Mouse (Mus musculus) kidney, embryonic 15.5 days (tissue): ENCODE measurements around the gene 4930453N24Rik. TPM values are rescaled to one million over a fixed set of nuclear protein-coding genes. Genes with fewer than 3 reads are reported as not detected.

Experiments used
- ATAC-seq: fragments of 200-750 bp; cut with Nextera tagmentation; replicated peaks from 2 replicates; pipeline ENCODE4 v1.8.0; 2017; ENCODE audit warnings: moderate TSS enrichment; ENCODE audit not compliant: low FRiP score
- H3K27ac ChIP-seq: fragments of 300-500 bp; sonication (generic); 2 replicates; pipeline ENCODE4 v1.5.1; 2015; ENCODE audit warnings: mild to moderate bottlenecking, inconsistent platforms
- H3K27me3 ChIP-seq: fragments of 300-500 bp; sonication (generic); 2 replicates; pipeline ENCODE4 v1.6.1; 2015; ENCODE audit warnings: inconsistent platforms
- H3K36me3 ChIP-seq: fragments of 300-500 bp; sonication (generic); 2 replicates; pipeline ENCODE4 v1.6.1; 2015; ENCODE audit warnings: inconsistent platforms
- H3K4me1 ChIP-seq: fragments of 300-500 bp; sonication (generic); 2 replicates; pipeline ENCODE4 v1.6.1; 2015; ENCODE audit warnings: inconsistent platforms
- H3K4me2 ChIP-seq: fragments of 300-500 bp; sonication (generic); 2 replicates; pipeline ENCODE4 v1.6.1; 2015; ENCODE audit warnings: moderate library complexity, mild to moderate bottlenecking, inconsistent platforms
- H3K4me3 ChIP-seq: fragments of 300-500 bp; sonication (generic); replicated peaks from 2 replicates; pipeline ENCODE4 v1.5.1; 2015; ENCODE audit warnings: mild to moderate bottlenecking, inconsistent platforms
- H3K9ac ChIP-seq: fragments of 300-500 bp; sonication (generic); 2 replicates; pipeline ENCODE4 v1.6.1; 2015; ENCODE audit warnings: mild to moderate bottlenecking, inconsistent platforms
- H3K9me3 ChIP-seq: fragments of 300-500 bp; sonication (generic); replicated peaks from 2 replicates; pipeline ENCODE4 v1.6.1; 2016; ENCODE audit warnings: inconsistent platforms
- WGBS: fragments of 180-500 bp; shearing (Covaris S2); methylation state at CpG from one replicate; pipeline ENCODE4 v1.1.7; 2015; ENCODE audit warnings: mixed read lengths; 5-methylcytosine and 5-hydroxymethylcytosine counted together
- polyA plus RNA-seq: library from polyadenylated mRNA; unstranded; fragments of >200 nt; fragmentation: Nextera tagmentation; extraction: Ambion mirVana; gene quantifications from 2 replicates; pipeline ENCODE4 v1.2.1, GENCODE M21; 2015

Gene 4930453N24Rik
- 21.8 and 23.7 TPM in 2 replicates for polyA plus RNA-seq

- Histone ChIP-seq H3K9ac (peak within 1 kb of the TSS; percentile 87), H3K4me3 (peak within 1 kb of the TSS; percentile 86), H3K36me3 (peaks cover 13% of the 10 kb centered on the region), H3K27ac (peak within 1 kb of the TSS; percentile 88), H3K4me2 (peak within 1 kb of the TSS; percentile 56), H3K9me3 (no peaks in the 10 kb centered on the region), H3K4me1 (peaks cover 6% of the 10 kb centered on the region; the same call in 1 of the 2 replicates), H3K27me3 (no peaks in the 10 kb centered on the region)
- WGBS: 2% methylated on average over 72 of the region's 72 CpGs
- ATAC-seq: peak; percentile 97
Observed at GRCm38 (mm10) chr16:64770521-64771430, at the start of gene 4930453N24Rik. Gene 4930453N24Rik, minus strand, starts transcription at chr16:64771161.

- ATAC-seq: no peak
- WGBS: 91% methylated on average over 3 of the region's 3 CpGs
- Histone ChIP-seq H3K9me3 (no peaks in the 10 kb centered on the region), H3K27me3 (no peaks in the 10 kb centered on the region), H3K4me3 (no peak overlapping the region), H3K4me1 (no peaks in the 10 kb centered on the region), H3K4me2 (no peak overlapping the region), H3K9ac (no peak overlapping the region), H3K27ac (no peak overlapping the region), H3K36me3 (peaks cover 12% of the 10 kb centered on the region)
Observed at GRCm38 (mm10) chr16:64817094-64817765, 46.3 kb upstream of the 4930453N24Rik start.

- H3K27me3 ChIP-seq: no peaks in the 10 kb centered on the region
- H3K4me1 ChIP-seq: no peaks in the 10 kb centered on the region
- 50% methylated on average over 3 of the region's 3 CpGs for WGBS
- no peak overlapping the region for H3K4me2 ChIP-seq
- H3K4me3 ChIP-seq: no peak overlapping the region
- H3K9ac ChIP-seq: no peak overlapping the region
- H3K27ac ChIP-seq: no peak overlapping the region
- H3K9me3 ChIP-seq: 0 out of 2 replicates have a peak, but pooled peaks cover 6% of the 10 kb centered on the region
- H3K36me3 ChIP-seq: peaks cover 15% of the 10 kb centered on the region
- ATAC-seq: 0 out of 2 replicates have a peak, but pooled peaks have one; percentile 49
Observed at GRCm38 (mm10) chr16:64803041-64803440, 32.1 kb upstream of the 4930453N24Rik start.

DNA sequence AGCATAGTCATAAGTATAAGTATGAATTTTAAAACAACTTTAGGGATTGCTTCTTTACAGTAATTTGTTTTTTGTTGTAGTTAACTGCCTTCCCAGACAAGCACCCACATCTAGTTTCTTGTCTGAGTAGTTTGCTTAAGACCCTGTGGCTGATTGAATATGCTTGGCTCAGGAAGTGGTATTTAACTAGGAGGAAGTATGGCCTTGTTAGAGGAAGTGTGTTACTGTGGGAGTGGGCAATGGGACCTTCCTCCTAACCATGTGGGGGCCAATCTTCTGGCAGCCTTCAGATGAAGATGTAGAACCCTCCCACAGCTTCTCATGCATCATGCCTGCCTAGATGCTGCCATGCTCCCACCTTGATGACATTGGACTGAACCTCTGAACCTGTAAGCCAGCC is 30.7 kb upstream of the 4930453N24Rik start:
- Histone ChIP-seq H3K27ac (no peak overlapping the region), H3K9ac (no peak overlapping the region), H3K4me2 (no peak overlapping the region), H3K9me3 (0 out of 2 replicates have a peak, but pooled peaks cover 6% of the 10 kb centered on the region), H3K36me3 (peaks cover 15% of the 10 kb centered on the region), H3K4me3 (no peak overlapping the region), H3K4me1 (no peaks in the 10 kb centered on the region), H3K27me3 (no peaks in the 10 kb centered on the region)
- no peak for ATAC-seq

DNA sequence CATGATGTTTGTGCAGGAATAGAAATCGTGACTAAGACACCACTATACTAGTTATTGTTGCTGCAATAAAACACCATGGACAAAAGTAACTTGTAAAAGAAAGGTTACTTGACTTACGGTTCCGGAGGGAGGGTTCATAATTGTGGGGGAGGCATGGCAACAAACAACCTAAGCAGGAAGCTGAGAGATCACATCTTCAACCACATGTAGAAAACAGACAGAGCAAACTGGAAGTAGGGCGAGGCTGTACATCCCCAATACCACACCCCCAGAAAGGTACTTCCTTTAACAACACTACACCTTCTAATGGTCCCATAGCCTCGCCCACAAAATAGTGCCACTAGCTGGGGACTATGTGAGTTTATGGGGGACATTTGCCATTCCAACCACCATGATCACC is 29.4 kb upstream of the 4930453N24Rik start:
- Histone ChIP-seq H3K9ac (no peak overlapping the region), H3K4me3 (no peak overlapping the region), H3K27me3 (no peaks in the 10 kb centered on the region), H3K27ac (no peak overlapping the region), H3K4me1 (no peaks in the 10 kb centered on the region), H3K9me3 (0 out of 2 replicates have a peak, but pooled peaks cover 4% of the 10 kb centered on the region), H3K36me3 (peaks cover 9% of the 10 kb centered on the region), H3K4me2 (no peak overlapping the region)
- ATAC-seq: no peak
- WGBS: 85% methylated on average over 5 of the region's 5 CpGs

DNA sequence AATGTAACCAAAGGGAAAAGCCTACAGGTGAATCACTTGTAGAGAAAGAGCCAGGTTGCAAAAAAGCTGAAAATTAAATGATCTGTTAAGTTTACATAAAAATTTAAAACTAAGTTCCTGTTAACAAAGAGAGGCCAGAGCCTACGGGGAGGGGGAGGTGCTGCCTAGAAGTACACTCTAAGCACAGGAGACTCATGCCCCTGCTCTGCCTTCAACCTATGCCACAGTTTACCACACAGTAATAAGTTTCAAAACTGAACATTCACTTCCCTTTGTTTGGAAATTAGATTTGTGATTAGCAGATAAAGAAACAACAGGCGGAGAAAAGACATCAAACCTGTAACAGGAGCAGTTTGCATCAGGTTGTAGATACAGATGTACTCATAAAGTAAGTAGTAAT is 23.8 kb upstream of the 4930453N24Rik start:
- no peak overlapping the region for H3K9ac ChIP-seq
- H3K27ac ChIP-seq: no peak overlapping the region
- 65% methylated on average over 2 of the region's 2 CpGs for WGBS
- H3K9me3 ChIP-seq: no peaks in the 10 kb centered on the region
- H3K4me2 ChIP-seq: no peak overlapping the region
- H3K27me3 ChIP-seq: no peaks in the 10 kb centered on the region
- no peaks in the 10 kb centered on the region for H3K4me1 ChIP-seq
- no peaks in the 10 kb centered on the region for H3K36me3 ChIP-seq
- no peak overlapping the region for H3K4me3 ChIP-seq
- no peak for ATAC-seq

DNA sequence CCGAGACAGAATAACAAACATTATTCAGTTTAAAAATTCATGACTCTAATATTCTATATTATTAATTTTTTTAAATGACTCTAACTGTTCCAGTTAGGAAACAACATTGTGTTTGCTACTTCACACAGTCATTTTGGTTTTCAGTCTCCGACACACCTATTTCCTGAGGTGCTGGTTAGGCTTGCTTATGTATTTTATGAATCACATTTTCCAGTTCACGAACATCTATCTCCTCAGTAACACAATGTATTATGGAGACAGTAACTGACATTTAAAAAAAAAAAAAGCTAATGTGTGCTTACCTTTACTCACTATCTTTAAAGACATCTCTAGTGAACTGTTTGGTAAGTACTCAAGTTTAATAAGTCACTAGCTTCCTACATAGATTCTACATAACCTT is 18.7 kb upstream of the 4930453N24Rik start:
- no peak for ATAC-seq
- WGBS: 96% methylated on average over 3 of the region's 3 CpGs
- Histone ChIP-seq H3K27ac (no peak overlapping the region), H3K9me3 (no peaks in the 10 kb centered on the region), H3K4me3 (no peak overlapping the region), H3K4me1 (no peaks in the 10 kb centered on the region), H3K9ac (no peak overlapping the region), H3K4me2 (no peak overlapping the region), H3K36me3 (peaks cover 23% of the 10 kb centered on the region), H3K27me3 (no peaks in the 10 kb centered on the region)

- no peak for ATAC-seq
- Histone ChIP-seq H3K9ac (no peak overlapping the region), H3K4me1 (no peaks in the 10 kb centered on the region), H3K36me3 (peaks cover 5% of the 10 kb centered on the region; the same call in 1 of the 2 replicates), H3K4me2 (no peak overlapping the region), H3K27ac (no peak overlapping the region), H3K9me3 (no peaks in the 10 kb centered on the region), H3K4me3 (no peak overlapping the region), H3K27me3 (no peaks in the 10 kb centered on the region)
- 80% methylated on average over 1 of the region's 1 CpGs for WGBS
Observed at GRCm38 (mm10) chr16:64775516-64775915, 4.6 kb upstream of the 4930453N24Rik start.

- H3K4me1 ChIP-seq: peaks cover 6% of the 10 kb centered on the region; the same call in 1 of the 2 replicates
- peak overlapping the region; percentile 86 for H3K4me3 ChIP-seq
- no peak for ATAC-seq
- no peaks in the 10 kb centered on the region for H3K9me3 ChIP-seq
- WGBS: 88% methylated on average over 2 of the region's 2 CpGs
- H3K4me2 ChIP-seq: peak overlapping the region; percentile 56
- H3K9ac ChIP-seq: no peak overlapping the region
- H3K27ac ChIP-seq: 0 out of 2 replicates have a peak overlapping the region, but pooled peaks have one; percentile 88
- no peaks in the 10 kb centered on the region for H3K27me3 ChIP-seq
- peaks cover 6% of the 10 kb centered on the region for H3K36me3 ChIP-seq
Observed at GRCm38 (mm10) chr16:64771431-64771818, 464 bp upstream of the 4930453N24Rik start.

DNA sequence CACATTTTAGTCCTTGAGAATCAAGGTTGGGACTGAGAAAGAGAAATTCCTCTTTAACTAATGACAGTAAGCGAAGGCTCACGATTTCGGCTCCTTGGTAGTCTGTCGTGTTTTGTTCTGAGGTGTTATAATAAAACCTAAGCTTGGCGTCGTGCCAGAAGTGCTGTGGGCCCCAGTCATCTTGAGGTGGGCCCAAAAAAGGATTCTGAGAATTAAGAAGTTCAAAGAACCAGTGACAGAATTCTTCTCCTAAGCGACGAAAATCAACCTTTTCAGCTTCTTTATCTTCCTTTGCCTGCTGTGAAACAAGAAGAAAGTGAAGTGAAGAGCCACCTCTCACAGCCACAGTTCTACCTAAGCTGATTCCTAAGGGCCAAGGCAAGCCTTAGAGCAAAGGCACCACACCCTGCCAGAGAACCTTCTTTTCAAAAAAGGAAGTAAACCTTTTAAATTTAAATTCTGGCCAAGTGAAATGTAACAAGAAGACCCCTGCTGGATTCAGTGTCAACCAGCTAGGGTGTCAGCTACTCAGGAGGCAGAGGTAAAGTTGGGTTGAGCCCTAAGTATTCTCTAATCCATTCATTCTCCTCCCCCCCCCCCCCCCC is 4.2 kb downstream of the 4930453N24Rik start:
- peaks cover 6% of the 10 kb centered on the region; the same call in 1 of the 2 replicates for H3K4me1 ChIP-seq
- H3K4me2 ChIP-seq: no peak overlapping the region
- H3K9ac ChIP-seq: no peak overlapping the region
- WGBS: 93% methylated on average over 8 of the region's 8 CpGs
- H3K4me3 ChIP-seq: no peak overlapping the region
- H3K27ac ChIP-seq: no peak overlapping the region
- peaks cover 45% of the 10 kb centered on the region for H3K36me3 ChIP-seq
- H3K27me3 ChIP-seq: no peaks in the 10 kb centered on the region
- no peak for ATAC-seq
- peaks cover 14% of the 10 kb centered on the region for H3K9me3 ChIP-seq

GRCm38 (mm10) chr16:64759245-64759626 is 11.7 kb downstream of the 4930453N24Rik start:
- Histone ChIP-seq H3K9ac (no peak overlapping the region), H3K27me3 (no peaks in the 10 kb centered on the region), H3K4me1 (0 out of 2 replicates have a peak, but pooled peaks cover 3% of the 10 kb centered on the region), H3K27ac (no peak overlapping the region), H3K4me2 (no peak overlapping the region), H3K4me3 (no peak overlapping the region), H3K36me3 (peaks cover 19% of the 10 kb centered on the region), H3K9me3 (peaks cover 17% of the 10 kb centered on the region)
- ATAC-seq: no peak
- WGBS: 83% methylated on average over 1 of the region's 1 CpGs
